Mouse (Mus musculus) olfactory bulb, adult 2 months (tissue): ENCODE measurements around the gene Chst10.

Experiments
- CTCF ChIP-seq: fragments of 200-500 bp; IDR thresholded peaks from 2 replicates; pipeline ENCODE4 v1.5.1; 2012; ENCODE audit warnings: low read depth, mild to moderate bottlenecking, low read length, moderate library complexity; ENCODE audit not compliant: insufficient read depth
- POLR2A ChIP-seq: fragments of 200-500 bp; IDR thresholded peaks from 2 replicates; pipeline ENCODE4 v1.6.1; 2012; ENCODE audit warnings: mild to moderate bottlenecking, low read depth, low read length, moderate library complexity; ENCODE audit not compliant: insufficient read depth

DNA sequence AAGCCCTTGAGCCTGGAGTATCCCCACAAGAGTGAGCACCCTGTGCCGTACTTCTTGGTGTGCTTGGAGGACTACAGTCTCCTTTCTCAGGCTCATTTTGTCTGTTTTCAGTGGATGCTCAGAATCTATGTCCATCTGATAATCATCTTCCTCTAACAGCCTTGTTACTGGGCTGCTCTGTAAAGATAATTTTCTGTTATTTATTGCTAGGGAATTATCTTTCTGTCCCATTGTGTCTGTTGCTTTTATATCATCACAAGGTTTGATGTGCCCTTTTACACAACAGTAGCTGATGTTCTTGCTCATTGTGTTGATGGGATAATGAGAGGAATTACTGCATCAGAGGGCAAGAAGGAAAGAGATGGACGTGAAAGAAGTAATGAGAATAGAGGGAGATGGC, 45.7 kb downstream of the Chst10 start:
- no peak for TF ChIP-seq POLR2A
- no peak for TF ChIP-seq CTCF
